Mouse (Mus musculus) midbrain, embryonic 11.5 days (tissue): ENCODE measurements around the gene Pnkp. TPM values are rescaled to one million over a fixed set of nuclear protein-coding genes. Genes with fewer than 3 reads are reported as not detected.

Experiments
- ATAC-seq: fragments of 200-750 bp; cut with Nextera tagmentation; 2 replicates; pipeline ENCODE4 v1.8.0; 2017; ENCODE audit warnings: moderate TSS enrichment, moderate library complexity; ENCODE audit not compliant: low FRiP score
- DNase-seq: peaks from one replicate; pipeline ENCODE4 v3.0.0; 2015; ENCODE audit warnings: low spot score; ENCODE audit errors: missing footprints
- H3K27ac ChIP-seq: fragments of 300-500 bp; sonication (generic); 2 replicates; pipeline ENCODE4 v1.5.1; 2014; ENCODE audit warnings: low read depth, low read length
- H3K27me3 ChIP-seq: fragments of 300-500 bp; sonication (generic); 2 replicates; pipeline ENCODE4 v1.6.1; 2014; ENCODE audit warnings: mild to moderate bottlenecking, low read length, moderate library complexity, mixed read lengths; ENCODE audit not compliant: control insufficient read depth, insufficient read depth
- H3K36me3 ChIP-seq: fragments of 300-500 bp; sonication (generic); 2 replicates; pipeline ENCODE4 v1.6.1; 2014; ENCODE audit warnings: mild to moderate bottlenecking, low read length, moderate library complexity, mixed read lengths; ENCODE audit not compliant: control insufficient read depth, insufficient read depth
- H3K4me1 ChIP-seq: fragments of 300-500 bp; sonication (generic); 2 replicates; pipeline ENCODE4 v1.6.1; 2014; ENCODE audit warnings: low read length; ENCODE audit not compliant: control insufficient read depth, insufficient read depth
- H3K4me2 ChIP-seq: fragments of 300-500 bp; sonication (generic); 2 replicates; pipeline ENCODE4 v1.6.1; 2014; ENCODE audit warnings: mild to moderate bottlenecking, moderate library complexity
- H3K4me3 ChIP-seq: fragments of 300-500 bp; sonication (generic); 2 replicates; pipeline ENCODE4 v1.5.1; 2014; ENCODE audit warnings: low read depth, low read length
- H3K9ac ChIP-seq: fragments of 300-500 bp; sonication (generic); 2 replicates; pipeline ENCODE4 v1.6.1; 2014; ENCODE audit warnings: low read length
- H3K9me3 ChIP-seq: fragments of 300-500 bp; sonication (generic); 2 replicates; pipeline ENCODE4 v1.6.1; 2016; ENCODE audit warnings: low read length; ENCODE audit not compliant: control insufficient read depth
- WGBS: fragments of 180-500 bp; shearing (Covaris S2); extraction: QIAGEN DNeasy Blood & Tissue Kit; methylation state at CpG from one replicate; pipeline ENCODE4 v1.1.7; 2014; 5-methylcytosine and 5-hydroxymethylcytosine counted together
- polyA plus RNA-seq: library from polyadenylated mRNA; unstranded; fragments of >200 nt; fragmentation: Nextera tagmentation; extraction: Ambion mirVana; gene quantifications from 2 replicates; pipeline ENCODE4 v1.2.1, GENCODE M21; 2014

Pnkp gene
- polyA plus RNA-seq, 1 experiment from 2014 or later = 28.6 TPM

DNA sequence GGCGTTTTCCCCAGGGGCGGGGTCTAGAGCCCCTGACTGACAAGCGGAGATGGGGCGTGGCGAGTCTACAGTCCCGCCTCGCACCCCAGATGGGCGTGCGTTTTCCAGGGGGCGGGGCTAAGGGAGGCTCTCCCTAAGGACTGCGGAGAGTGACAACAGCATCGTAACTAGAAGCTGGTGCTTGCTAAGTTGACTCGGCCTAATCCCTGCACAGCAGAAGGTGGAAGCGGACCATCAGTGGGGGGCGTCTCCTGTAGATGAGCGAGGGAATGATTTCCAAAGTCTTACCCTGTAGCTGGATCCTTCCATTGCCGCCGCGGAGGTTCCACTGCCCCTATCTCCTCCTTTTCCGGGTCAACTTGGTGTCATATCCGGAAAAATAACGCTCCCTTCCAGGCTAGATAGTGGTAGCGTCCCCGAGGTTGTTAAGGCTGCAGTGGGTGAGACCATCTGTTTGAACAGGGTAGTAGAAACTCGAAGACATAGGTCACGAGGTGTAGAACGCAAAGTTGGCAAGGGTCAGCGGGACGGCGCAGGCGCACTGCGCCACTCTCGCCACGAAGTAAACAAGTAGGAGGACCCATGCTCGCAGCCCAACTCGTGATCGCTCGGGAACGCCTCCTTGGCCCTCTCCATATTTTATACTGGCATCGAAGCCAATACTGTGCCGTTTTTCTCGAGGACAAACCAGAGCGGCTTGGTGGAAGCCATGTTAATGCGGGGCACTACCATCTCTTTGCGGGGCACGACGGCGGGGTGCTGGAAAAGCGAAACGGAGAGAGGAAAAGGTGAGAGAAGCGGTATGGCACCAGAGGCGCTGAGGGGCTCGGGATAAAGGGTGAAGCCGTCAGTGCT, 8.2 kb upstream of the Pnkp start, which contains the start of the genes Akt1s1 and Tbc1d17:
TSS of gene Akt1s1 (plus strand) at position 431 of the 855 bp plus-strand sequence.
TSS of gene Tbc1d17 (minus strand) at position 519 of the 855 bp plus-strand sequence.
- H3K9me3 ChIP-seq = no peaks in the 10 kb centered on the region
- peak within 1 kb of the TSS; percentile 75 for H3K4me2 ChIP-seq
- H3K4me3 ChIP-seq = peak within 1 kb of the TSS; percentile 83
- no peaks in the 10 kb centered on the region for H3K27me3 ChIP-seq
- ATAC-seq = peak; percentile 83
- peak; percentile 99 for DNase-seq
- WGBS = under 1% methylated on average over 54 of the region's 54 CpGs
- H3K4me1 ChIP-seq = peaks cover 19% of the 10 kb centered on the region
- peak within 1 kb of the TSS; percentile 89 for H3K9ac ChIP-seq
- H3K27ac ChIP-seq = peak within 1 kb of the TSS; percentile 95
- H3K36me3 ChIP-seq = peaks cover 17% of the 10 kb centered on the region

DNA sequence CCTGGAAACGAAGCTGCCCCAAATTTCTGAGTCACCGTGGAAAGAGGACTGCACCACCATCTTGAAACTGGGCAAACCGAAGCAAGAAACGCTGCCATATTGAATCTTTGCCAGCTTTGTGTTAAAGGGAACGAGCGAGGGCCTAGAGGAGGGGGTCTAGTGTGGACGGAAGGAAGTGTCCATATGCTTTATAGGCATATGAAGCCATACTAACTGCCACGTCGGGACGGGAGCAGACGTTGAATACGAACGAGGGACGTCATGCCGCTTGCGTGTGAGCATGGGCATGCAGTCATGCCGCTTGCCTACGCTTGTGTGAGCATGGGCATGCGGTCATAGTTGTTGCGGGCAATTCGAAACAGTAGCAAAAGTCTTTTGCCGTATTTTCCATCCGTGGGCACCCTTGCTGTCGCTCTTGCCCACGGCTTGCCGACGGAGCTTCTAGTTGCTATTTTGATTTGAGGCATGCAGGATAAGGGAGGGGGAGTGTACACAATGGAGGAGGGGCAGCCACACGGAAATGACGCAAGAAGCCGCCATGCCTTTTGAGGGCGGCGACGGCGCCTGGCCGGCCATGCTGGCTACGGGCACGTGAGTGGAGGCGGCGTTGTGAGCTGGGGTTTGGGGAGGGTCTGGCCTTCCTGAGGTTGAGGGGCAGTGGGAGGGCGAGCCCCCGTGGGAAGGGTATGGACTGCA, 7.4 kb upstream of the Pnkp start:
- peak; percentile 98 for DNase-seq
- peak overlapping the region; percentile 75 for H3K4me2 ChIP-seq
- under 1% methylated on average over 41 of the region's 41 CpGs for WGBS
- no peaks in the 10 kb centered on the region for H3K27me3 ChIP-seq
- H3K9ac ChIP-seq = peak overlapping the region; percentile 89
- peak overlapping the region; percentile 83 for H3K4me3 ChIP-seq
- H3K36me3 ChIP-seq = peaks cover 10% of the 10 kb centered on the region; the same call in 1 of the 2 replicates
- ATAC-seq = peak; percentile 75
- no peaks in the 10 kb centered on the region for H3K9me3 ChIP-seq
- peaks cover 24% of the 10 kb centered on the region for H3K4me1 ChIP-seq
- H3K27ac ChIP-seq = peak overlapping the region; percentile 95

DNA sequence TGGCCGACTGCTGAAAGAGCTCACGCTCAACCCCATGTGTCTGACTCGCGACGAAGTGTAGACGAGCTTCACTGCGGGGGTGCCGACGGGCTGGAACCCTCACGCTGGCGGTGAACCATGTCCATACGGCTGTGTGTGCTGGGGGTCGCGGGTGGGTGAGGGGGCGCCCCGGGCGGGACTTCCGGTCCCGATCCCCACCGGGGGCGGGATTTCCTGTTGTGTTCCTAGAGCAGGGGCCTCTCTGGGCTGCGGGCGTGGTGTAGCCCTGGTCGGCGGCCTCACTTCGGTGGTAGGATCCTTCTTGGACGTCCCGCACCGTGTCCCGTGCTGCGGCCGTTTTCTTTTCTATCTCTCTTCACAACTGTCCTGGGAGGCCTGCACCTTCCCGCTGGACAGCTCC, 6.8 kb upstream of the Pnkp start:
- Histone ChIP-seq H3K4me3 (peak overlapping the region; percentile 83), H3K36me3 (peaks cover 6% of the 10 kb centered on the region; the same call in 1 of the 2 replicates), H3K27ac (peak overlapping the region; percentile 95), H3K27me3 (no peaks in the 10 kb centered on the region), H3K9me3 (no peaks in the 10 kb centered on the region), H3K4me1 (peaks cover 29% of the 10 kb centered on the region), H3K9ac (peak overlapping the region; percentile 89), H3K4me2 (peak overlapping the region; percentile 75)
- WGBS = under 1% methylated on average over 32 of the region's 33 CpGs
- peak; percentile 61 for ATAC-seq
- peak; percentile 97 for DNase-seq

DNA sequence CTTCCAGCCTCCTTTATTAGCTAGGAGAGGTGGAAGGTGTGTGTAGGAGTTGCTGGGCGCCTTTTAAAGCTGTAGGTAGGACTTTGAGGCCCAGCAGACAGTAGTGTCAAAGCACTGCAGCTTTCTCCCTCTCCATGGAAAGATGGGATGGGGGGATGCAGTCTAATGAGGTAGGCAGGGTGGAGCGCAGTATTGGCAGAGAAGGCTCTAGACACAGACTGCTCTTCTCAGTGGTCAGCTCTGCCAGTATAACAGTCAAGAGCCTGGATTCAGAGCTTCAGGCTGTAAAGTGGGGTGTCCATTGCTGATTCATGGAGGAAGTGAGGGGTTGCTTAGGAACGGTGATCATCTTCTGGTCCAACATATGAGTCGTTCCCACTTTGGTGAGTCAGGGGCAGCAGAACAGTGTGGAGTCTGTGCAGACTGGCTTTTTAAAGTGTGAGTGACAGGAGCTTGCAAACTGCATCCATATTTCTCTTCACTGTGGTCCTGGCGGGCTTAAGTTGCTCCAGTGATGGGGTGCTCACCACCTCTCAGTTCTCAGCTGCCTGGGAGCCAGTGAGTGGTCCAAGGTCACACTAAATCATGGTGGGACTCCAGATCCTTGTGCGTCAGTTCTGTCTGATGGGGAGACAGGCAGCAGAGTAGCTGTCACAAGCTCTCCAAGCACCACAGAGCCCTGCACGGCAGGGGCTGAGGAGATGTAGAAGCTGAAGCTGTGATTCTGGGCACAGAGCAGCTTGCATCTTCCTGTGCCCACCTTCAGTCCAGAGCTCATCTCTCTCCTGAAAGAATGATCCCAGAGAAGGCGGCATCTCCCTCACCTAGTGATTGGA, 5.9 kb upstream of the Pnkp start:
- H3K4me3 ChIP-seq = peak overlapping the region; percentile 83
- H3K36me3 ChIP-seq = 0 out of 2 replicates have a peak, but pooled peaks cover 4% of the 10 kb centered on the region
- 80% methylated on average over 8 of the region's 8 CpGs for WGBS
- ATAC-seq (no peak), DNase-seq (no peak)
- H3K4me2 ChIP-seq = peak overlapping the region; percentile 75
- H3K27ac ChIP-seq = no peak overlapping the region
- no peak overlapping the region; the same call in 1 of the 2 replicates for H3K9ac ChIP-seq
- no peaks in the 10 kb centered on the region for H3K27me3 ChIP-seq
- peaks cover 29% of the 10 kb centered on the region for H3K4me1 ChIP-seq
- H3K9me3 ChIP-seq = no peaks in the 10 kb centered on the region

DNA sequence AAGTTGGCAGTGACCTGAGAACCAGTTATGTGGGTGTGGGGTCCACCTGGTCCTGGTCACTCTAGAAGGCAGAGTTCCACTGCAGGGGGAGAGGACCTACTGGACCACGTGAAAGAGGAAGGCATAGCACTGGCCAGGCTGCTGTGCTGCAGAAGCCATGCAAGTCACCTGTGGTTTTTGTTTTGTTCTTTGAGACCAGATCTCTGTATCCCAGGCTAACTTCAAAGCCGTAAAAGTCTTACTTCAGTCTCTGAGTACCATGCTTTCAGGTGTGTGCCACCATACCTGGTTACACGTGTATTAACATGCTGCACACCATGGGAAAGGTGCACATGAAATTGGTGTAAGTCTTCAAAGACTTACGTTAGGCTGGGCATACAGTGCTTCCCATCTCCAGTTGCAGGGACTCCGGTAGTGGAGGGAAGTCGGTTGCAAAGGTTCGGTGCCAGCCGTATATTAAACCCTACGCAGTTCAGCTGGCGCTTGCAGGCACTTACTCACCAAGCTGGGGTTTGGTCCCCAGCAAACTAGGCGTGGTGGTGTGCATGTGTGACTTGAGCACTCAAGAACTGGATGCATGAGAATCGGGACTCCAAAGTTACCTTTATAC, 5.2 kb upstream of the Pnkp start:
- no peak overlapping the region for H3K4me3 ChIP-seq
- H3K4me1 ChIP-seq = peaks cover 32% of the 10 kb centered on the region

DNA sequence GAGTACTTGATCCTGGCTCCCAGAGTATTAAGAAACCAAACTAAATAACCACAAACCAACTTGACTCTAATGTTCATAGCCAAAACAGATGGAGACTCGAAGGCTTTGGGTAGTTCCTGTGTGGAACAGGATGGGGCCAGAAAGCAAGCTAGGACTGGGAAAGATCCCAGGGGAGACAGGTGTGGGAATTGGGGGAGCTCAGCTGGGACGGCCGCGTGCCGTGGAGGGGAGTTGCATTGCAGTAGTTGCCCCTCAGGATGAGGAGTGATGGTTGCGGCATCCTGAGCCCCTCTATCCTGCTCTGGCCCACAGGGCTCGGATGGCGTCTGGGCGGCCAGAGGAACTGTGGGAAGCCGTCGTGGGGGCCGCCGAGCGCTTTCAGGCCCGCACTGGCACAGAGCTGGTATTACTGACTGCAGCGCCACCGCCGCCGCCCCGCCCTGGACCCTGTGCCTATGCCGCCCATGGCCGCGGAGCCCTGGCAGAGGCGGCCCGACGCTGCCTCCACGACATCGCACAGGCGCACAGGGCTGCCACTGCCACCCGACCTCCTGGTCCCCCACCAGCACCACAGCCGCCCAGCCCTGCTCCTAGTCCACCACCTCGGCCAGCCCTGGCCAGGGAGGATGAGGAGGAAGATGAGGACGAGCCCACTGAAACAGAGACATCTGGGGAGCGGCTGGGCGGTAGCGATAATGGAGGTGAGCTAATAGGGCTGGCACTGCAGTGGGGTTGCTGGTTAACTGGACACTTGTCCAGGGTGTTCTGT, 4.5 kb upstream of the Pnkp start:
- Histone ChIP-seq H3K9ac (no peak overlapping the region), H3K4me3 (no peak overlapping the region), H3K27me3 (no peaks in the 10 kb centered on the region), H3K27ac (no peak overlapping the region), H3K4me1 (peaks cover 32% of the 10 kb centered on the region), H3K36me3 (0 out of 2 replicates have a peak, but pooled peaks cover 2% of the 10 kb centered on the region), H3K4me2 (no peak overlapping the region), H3K9me3 (no peaks in the 10 kb centered on the region)
- DNase-seq = no peak
- ATAC-seq = no peak
- WGBS = 90% methylated on average over 35 of the region's 36 CpGs

More for the DNA sequence above, 5.2 kb upstream of the Pnkp start:
- Histone ChIP-seq H3K4me2 (no peak overlapping the region), H3K9ac (no peak overlapping the region), H3K27me3 (no peaks in the 10 kb centered on the region), H3K9me3 (no peaks in the 10 kb centered on the region), H3K36me3 (0 out of 2 replicates have a peak, but pooled peaks cover 2% of the 10 kb centered on the region), H3K27ac (no peak overlapping the region)
- 93% methylated on average over 12 of the region's 12 CpGs for WGBS
- no peak for ATAC-seq
- no peak for DNase-seq

DNA sequence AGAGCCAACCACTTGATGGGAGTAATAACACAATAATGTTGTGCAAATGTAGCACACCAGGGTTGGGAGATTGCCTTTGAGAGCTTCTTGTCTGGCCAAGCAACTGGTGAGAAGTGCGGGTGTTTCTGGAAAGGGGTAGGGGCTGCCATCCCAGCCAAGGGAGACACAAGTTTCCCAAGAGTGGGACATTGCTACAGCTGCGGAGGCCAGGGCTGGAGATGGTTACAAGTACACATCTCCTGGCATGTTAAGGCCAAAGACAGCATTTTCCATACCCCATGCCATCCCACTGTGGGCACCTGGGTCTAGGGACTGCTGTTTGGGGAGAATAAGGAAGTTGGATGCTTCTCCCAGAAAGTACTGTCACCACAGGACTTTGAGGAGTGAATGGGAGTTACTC, 3.9 kb upstream of the Pnkp start:
- H3K9ac ChIP-seq = no peak overlapping the region
- H3K4me3 ChIP-seq = no peak overlapping the region
- peak overlapping the region; percentile 78; the same call in 1 of the 2 replicates for H3K4me2 ChIP-seq
- H3K9me3 ChIP-seq = no peaks in the 10 kb centered on the region
- H3K4me1 ChIP-seq = peaks cover 31% of the 10 kb centered on the region
- 88% methylated on average over 2 of the region's 2 CpGs for WGBS
- ATAC-seq (no peak), DNase-seq (no peak)
- H3K36me3 ChIP-seq = 0 out of 2 replicates have a peak, but pooled peaks cover 2% of the 10 kb centered on the region
- no peak overlapping the region for H3K27ac ChIP-seq
- no peaks in the 10 kb centered on the region for H3K27me3 ChIP-seq
